Mouse (Mus musculus): ENCODE measurements at regions not wholly inside any gene's neighbourhood (a gene's known extent, or its start where the extent isn't known, plus 50 kb on each side); places are given as distances from the start of the nearest gene placed in this dataset.
"Not testable (repeated sequence)": the region's sequence is repeated elsewhere in the genome, so short reads cannot be mapped to it uniquely, and the experiment has no call there.

DNA sequence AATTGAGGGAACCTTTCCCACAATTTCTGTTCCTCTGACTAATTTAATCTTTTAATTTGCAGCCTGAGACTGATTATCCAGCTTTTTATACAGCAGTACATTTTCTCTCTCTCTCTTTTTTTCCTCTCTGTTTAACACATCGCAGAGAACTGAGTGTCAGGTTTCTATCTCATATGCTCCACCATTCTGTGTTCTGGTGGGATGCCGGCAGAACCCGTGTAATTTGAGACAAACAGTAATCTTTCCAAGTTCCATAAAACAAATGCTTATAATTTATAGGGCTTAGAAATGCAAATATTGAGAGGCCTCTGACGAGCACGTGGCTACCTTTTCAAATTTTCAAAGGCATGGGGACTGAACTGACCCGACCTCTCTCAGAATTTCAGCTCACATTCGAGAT is 59.1 kb downstream of the Zbtb18 start:
- Histone ChIP-seq H3K36me3 (ENCODE audit: control insufficient read depth, insufficient read depth, low read length) (no peaks in the 10 kb centered on the region), H3K27me3 (ENCODE audit: control insufficient read depth, insufficient read depth, low read length) (no peaks in the 10 kb centered on the region; the same call in 1 of the 2 replicates), H3K4me2 (replicated peaks; ENCODE audit: low read depth, low read length) (no peak overlapping the region), H3K27ac (ENCODE audit: low read depth, low read length) (no peak overlapping the region), H3K9ac (ENCODE audit: low read depth, low read length) (no peak overlapping the region), H3K9me3 (ENCODE audit: control insufficient read depth, low read length) (no peaks in the 10 kb centered on the region), H3K4me3 (ENCODE audit: low read depth, low read length) (no peak overlapping the region), H3K4me1 (replicated peaks; ENCODE audit: control insufficient read depth, insufficient read depth, low read length) (no peaks in the 10 kb centered on the region)
- DNase-seq (ENCODE audit: low spot score) = no peak
- ATAC-seq (ENCODE audit: low FRiP score) = no peak
- WGBS = 61% methylated on average over 7 of the region's 7 CpGs

- Histone ChIP-seq H3K4me3 (ENCODE audit: low read depth, low read length) (no peak overlapping the region), H3K9me3 (ENCODE audit: control insufficient read depth, low read length) (no peaks in the 10 kb centered on the region), H3K4me2 (replicated peaks; ENCODE audit: low read depth, low read length) (no peak overlapping the region), H3K27ac (ENCODE audit: low read depth, low read length) (no peak overlapping the region), H3K27me3 (ENCODE audit: control insufficient read depth, insufficient read depth, low read length) (no peaks in the 10 kb centered on the region), H3K4me1 (replicated peaks; ENCODE audit: control insufficient read depth, insufficient read depth, low read length) (no peaks in the 10 kb centered on the region), H3K9ac (ENCODE audit: low read depth, low read length) (no peak overlapping the region), H3K36me3 (ENCODE audit: control insufficient read depth, insufficient read depth, low read length) (no peaks in the 10 kb centered on the region)
- 74% methylated on average over 1 of the region's 1 CpGs for WGBS
- ATAC-seq (ENCODE audit: low FRiP score) (no peak), DNase-seq (ENCODE audit: low spot score) (no peak)
These were observed 61.8 kb downstream of the Zbtb18 start for GRCm38 (mm10) chr1:177503946-177504345.

DNA sequence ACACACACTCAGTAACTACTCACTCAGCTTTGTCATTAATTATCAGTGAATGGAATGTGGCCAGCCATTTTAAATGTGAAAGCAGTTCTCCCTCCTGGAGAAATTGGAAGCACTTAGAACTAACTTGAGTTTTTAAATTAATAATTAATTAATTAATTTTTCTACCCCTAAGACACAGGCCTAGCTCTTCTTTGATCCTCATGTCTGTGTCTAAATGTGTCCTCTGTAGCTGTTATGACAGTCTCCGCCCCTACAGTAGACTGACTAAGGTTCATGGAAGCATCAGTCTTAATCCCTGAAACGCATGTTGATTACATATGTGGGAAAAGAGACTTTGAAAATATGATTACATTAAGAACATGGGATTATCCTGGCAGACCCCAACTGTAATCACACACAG is 62.6 kb downstream of the Zbtb18 start:
- DNase-seq (ENCODE audit: low spot score) (no peak), ATAC-seq (ENCODE audit: low FRiP score) (no peak)
- Histone ChIP-seq H3K9ac (ENCODE audit: low read depth, low read length) (no peak overlapping the region), H3K27ac (ENCODE audit: low read depth, low read length) (no peak overlapping the region), H3K4me1 (replicated peaks; ENCODE audit: control insufficient read depth, insufficient read depth, low read length) (no peaks in the 10 kb centered on the region), H3K4me3 (ENCODE audit: low read depth, low read length) (no peak overlapping the region), H3K27me3 (ENCODE audit: control insufficient read depth, insufficient read depth, low read length) (no peaks in the 10 kb centered on the region), H3K4me2 (replicated peaks; ENCODE audit: low read depth, low read length) (no peak overlapping the region), H3K36me3 (ENCODE audit: control insufficient read depth, insufficient read depth, low read length) (no peaks in the 10 kb centered on the region), H3K9me3 (ENCODE audit: control insufficient read depth, low read length) (no peaks in the 10 kb centered on the region)
- WGBS = 95% methylated on average over 2 of the region's 2 CpGs

DNA sequence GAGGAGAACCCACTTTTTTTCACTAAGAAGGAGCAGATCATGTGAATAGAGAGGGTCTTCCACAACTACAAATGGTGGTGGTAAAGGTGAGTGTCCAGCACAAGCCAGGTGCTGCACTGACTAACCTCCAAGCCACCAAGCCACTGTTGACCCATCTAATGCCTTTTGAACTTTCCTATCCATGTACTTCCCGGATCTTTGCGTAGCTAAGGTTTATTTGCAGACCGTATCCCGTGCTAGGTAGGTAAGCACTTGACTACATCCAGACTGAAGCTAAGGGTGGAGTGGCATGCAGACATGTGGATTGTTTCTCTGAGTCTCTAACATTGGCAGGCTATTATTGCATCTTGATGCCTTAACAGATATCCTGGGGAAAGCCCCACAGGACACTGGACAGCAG is 65.2 kb downstream of the Zbtb18 start:
- H3K27me3 ChIP-seq (ENCODE audit: control insufficient read depth, insufficient read depth, low read length); H3K4me2 ChIP-seq (replicated peaks; ENCODE audit: low read depth, low read length); H3K4me3 ChIP-seq (ENCODE audit: low read depth, low read length); DNase-seq (ENCODE audit: low spot score); ATAC-seq (ENCODE audit: low FRiP score); H3K9ac ChIP-seq (ENCODE audit: low read depth, low read length); H3K9me3 ChIP-seq (ENCODE audit: control insufficient read depth, low read length); H3K4me1 ChIP-seq (replicated peaks; ENCODE audit: control insufficient read depth, insufficient read depth, low read length); H3K36me3 ChIP-seq (ENCODE audit: control insufficient read depth, insufficient read depth, low read length); H3K27ac ChIP-seq (ENCODE audit: low read depth, low read length): not testable (repeated sequence)
- WGBS = 96% methylated on average over 4 of the region's 4 CpGs

GRCm38 (mm10) chr1:177509786-177510185 is 67.6 kb downstream of the Zbtb18 start:
- DNase-seq (ENCODE audit: low spot score) (no peak), ATAC-seq (ENCODE audit: low FRiP score) (no peak)
- no peaks in the 10 kb centered on the region for H3K4me1 ChIP-seq (replicated peaks; ENCODE audit: control insufficient read depth, insufficient read depth, low read length)
- H3K27me3 ChIP-seq (ENCODE audit: control insufficient read depth, insufficient read depth, low read length) = no peaks in the 10 kb centered on the region
- no peak overlapping the region for H3K27ac ChIP-seq (ENCODE audit: low read depth, low read length)
- no peak overlapping the region for H3K9ac ChIP-seq (ENCODE audit: low read depth, low read length)
- no peak overlapping the region for H3K4me3 ChIP-seq (ENCODE audit: low read depth, low read length)
- H3K4me2 ChIP-seq (replicated peaks; ENCODE audit: low read depth, low read length) = no peak overlapping the region
- 72% methylated on average over 10 of the region's 10 CpGs for WGBS
- H3K9me3 ChIP-seq (ENCODE audit: control insufficient read depth, low read length) = no peaks in the 10 kb centered on the region
- H3K36me3 ChIP-seq (ENCODE audit: control insufficient read depth, insufficient read depth, low read length) = no peaks in the 10 kb centered on the region

- Histone ChIP-seq H3K4me1 (replicated peaks; ENCODE audit: control insufficient read depth, insufficient read depth, low read length) (no peaks in the 10 kb centered on the region), H3K27ac (ENCODE audit: low read depth, low read length) (no peak overlapping the region), H3K36me3 (ENCODE audit: control insufficient read depth, insufficient read depth, low read length) (no peaks in the 10 kb centered on the region), H3K9ac (ENCODE audit: low read depth, low read length) (no peak overlapping the region), H3K4me2 (replicated peaks; ENCODE audit: low read depth, low read length) (no peak overlapping the region), H3K27me3 (ENCODE audit: control insufficient read depth, insufficient read depth, low read length) (no peaks in the 10 kb centered on the region), H3K4me3 (ENCODE audit: low read depth, low read length) (no peak overlapping the region), H3K9me3 (ENCODE audit: control insufficient read depth, low read length) (no peaks in the 10 kb centered on the region)
- DNase-seq (ENCODE audit: low spot score) = no peak
- no peak for ATAC-seq (ENCODE audit: low FRiP score)
- 93% methylated on average over 2 of the region's 2 CpGs for WGBS
These were observed 70.0 kb downstream of the Zbtb18 start for GRCm38 (mm10) chr1:177512116-177512515.

DNA sequence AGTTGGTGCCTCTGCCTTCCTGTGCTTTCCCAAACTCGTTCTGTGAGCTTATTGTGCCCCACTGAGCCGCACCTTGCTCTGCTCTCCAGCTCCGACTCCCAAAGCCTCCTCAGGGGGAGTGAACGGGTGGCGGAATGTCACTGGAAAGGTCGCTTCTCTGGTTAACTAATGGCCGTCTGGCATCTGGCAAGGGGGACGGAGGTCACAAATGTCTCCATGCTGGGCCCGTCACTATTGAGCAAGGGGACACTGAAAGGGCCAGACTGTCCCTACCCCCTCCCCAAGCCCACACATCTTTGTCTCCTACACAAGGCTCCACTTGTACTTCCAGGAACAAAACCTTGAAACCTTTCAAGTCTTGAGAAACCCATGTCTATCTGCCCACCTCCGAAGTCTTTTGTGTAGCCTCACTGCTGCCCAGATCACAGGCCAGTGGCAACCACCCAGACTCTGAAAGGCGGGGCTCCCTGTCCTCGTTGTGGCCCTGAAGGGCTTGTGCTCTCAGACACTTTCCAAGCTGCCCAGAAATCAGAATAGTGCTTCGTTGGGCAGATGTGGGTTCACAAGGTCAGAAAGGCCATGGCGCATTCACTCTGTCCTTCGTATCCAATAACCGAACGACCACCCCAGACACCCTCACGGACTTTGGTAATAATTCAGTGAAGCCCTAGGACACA is 75.9 kb downstream of the Zbtb18 start:
- Histone ChIP-seq H3K27ac (ENCODE audit: low read depth, low read length) (peak overlapping the region; percentile 43), H3K4me1 (replicated peaks; ENCODE audit: control insufficient read depth, insufficient read depth, low read length) (peaks cover 11% of the 10 kb centered on the region), H3K4me2 (replicated peaks; ENCODE audit: low read depth, low read length) (peak overlapping the region; percentile 25), H3K9me3 (ENCODE audit: control insufficient read depth, low read length) (no peaks in the 10 kb centered on the region), H3K27me3 (ENCODE audit: control insufficient read depth, insufficient read depth, low read length) (no peaks in the 10 kb centered on the region), H3K9ac (ENCODE audit: low read depth, low read length) (no peak overlapping the region), H3K4me3 (ENCODE audit: low read depth, low read length) (no peak overlapping the region), H3K36me3 (ENCODE audit: control insufficient read depth, insufficient read depth, low read length) (no peaks in the 10 kb centered on the region)
- peak; percentile 78 for ATAC-seq (ENCODE audit: low FRiP score)
- peak; percentile 61 for DNase-seq (ENCODE audit: low spot score)
- 8% methylated on average over 18 of the region's 18 CpGs for WGBS

DNA sequence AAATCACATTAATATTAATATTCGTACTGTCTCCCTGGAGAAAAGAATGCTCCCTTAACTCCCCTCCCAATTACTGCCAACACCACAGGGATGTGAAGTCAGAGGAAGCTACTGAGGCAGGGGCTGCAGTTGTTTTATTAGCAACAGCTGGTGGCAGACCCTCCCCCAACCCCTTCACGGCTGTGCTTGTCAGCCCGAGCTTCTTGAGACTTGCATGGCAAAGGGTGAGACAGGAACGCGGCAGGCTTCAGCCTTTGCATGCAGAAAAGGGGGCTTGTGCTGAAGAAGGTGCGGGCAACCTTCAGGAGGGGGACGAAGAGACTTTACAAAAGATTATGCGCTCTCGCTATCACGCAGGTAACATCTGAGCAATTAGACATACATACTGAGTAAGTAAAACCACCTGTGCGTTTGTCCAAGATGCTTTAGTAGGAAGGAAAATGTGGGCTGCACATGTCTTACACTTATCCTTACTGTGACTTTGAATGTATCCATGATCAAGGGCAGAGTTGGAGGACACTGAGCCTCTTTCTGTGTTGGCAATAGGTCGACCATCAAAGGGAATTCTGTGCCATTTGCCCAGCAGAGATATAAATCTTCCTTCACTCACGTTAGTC is 76.9 kb downstream of the Zbtb18 start:
- 0 out of 2 replicates have a peak overlapping the region, but pooled peaks have one; percentile 5 for H3K4me2 ChIP-seq (replicated peaks; ENCODE audit: low read depth, low read length)
- peak; percentile 67; the same call in 1 of the 2 replicates for ATAC-seq (ENCODE audit: low FRiP score)

DNA sequence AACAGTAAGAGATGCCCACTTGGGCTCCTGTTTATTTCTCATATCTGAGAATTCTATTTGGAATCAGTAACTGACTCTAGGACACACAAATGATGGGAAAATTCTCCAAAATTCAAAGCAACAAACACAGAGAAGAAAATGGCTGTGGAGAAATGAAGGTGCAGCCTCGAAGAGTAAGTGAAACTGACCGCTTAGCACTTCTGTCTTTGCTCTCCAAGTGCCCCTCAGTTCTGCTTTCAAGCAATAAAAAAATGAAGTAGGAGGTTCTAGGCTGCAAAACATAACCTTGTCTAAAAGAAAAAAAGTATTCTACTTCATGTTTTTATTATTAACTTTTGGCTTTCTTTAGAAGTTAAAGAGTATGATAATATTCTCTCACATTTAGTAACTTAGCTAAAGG is 79.0 kb downstream of the Zbtb18 start:
- Histone ChIP-seq H3K27me3 (ENCODE audit: control insufficient read depth, insufficient read depth, low read length) (no peaks in the 10 kb centered on the region), H3K4me1 (replicated peaks; ENCODE audit: control insufficient read depth, insufficient read depth, low read length) (peaks cover 11% of the 10 kb centered on the region), H3K4me2 (replicated peaks; ENCODE audit: low read depth, low read length) (no peak overlapping the region), H3K9ac (ENCODE audit: low read depth, low read length) (no peak overlapping the region), H3K9me3 (ENCODE audit: control insufficient read depth, low read length) (no peaks in the 10 kb centered on the region), H3K4me3 (ENCODE audit: low read depth, low read length) (no peak overlapping the region), H3K27ac (ENCODE audit: low read depth, low read length) (no peak overlapping the region), H3K36me3 (ENCODE audit: control insufficient read depth, insufficient read depth, low read length) (no peaks in the 10 kb centered on the region)
- WGBS = 95% methylated on average over 2 of the region's 2 CpGs
- no peak for DNase-seq (ENCODE audit: low spot score)
- no peak for ATAC-seq (ENCODE audit: low FRiP score)

More for the DNA sequence above, 76.9 kb downstream of the Zbtb18 start:
- no peaks in the 10 kb centered on the region for H3K27me3 ChIP-seq (ENCODE audit: control insufficient read depth, insufficient read depth, low read length)
- H3K9me3 ChIP-seq (ENCODE audit: control insufficient read depth, low read length) = no peaks in the 10 kb centered on the region
- H3K9ac ChIP-seq (ENCODE audit: low read depth, low read length) = no peak overlapping the region
- peak; percentile 59 for DNase-seq (ENCODE audit: low spot score)
- no peak overlapping the region for H3K27ac ChIP-seq (ENCODE audit: low read depth, low read length)
- H3K4me3 ChIP-seq (ENCODE audit: low read depth, low read length) = no peak overlapping the region
- peaks cover 11% of the 10 kb centered on the region for H3K4me1 ChIP-seq (replicated peaks; ENCODE audit: control insufficient read depth, insufficient read depth, low read length)
- no peaks in the 10 kb centered on the region for H3K36me3 ChIP-seq (ENCODE audit: control insufficient read depth, insufficient read depth, low read length)
- 25% methylated on average over 13 of the region's 13 CpGs for WGBS
